Mouse (Mus musculus) liver, embryonic 16.5 days (tissue): ENCODE measurements around the gene Rtl10. TPM values are rescaled to one million over a fixed set of nuclear protein-coding genes. Genes with fewer than 3 reads are reported as not detected.

ENCODE experiments used
- polyA plus RNA-seq: library from polyadenylated mRNA; unstranded; fragments of >200 nt; fragmentation: Nextera tagmentation; extraction: Ambion mirVana; gene quantifications from 2 replicates; pipeline ENCODE4 v1.2.1, GENCODE M21; 2015

The Rtl10 gene
- polyA plus RNA-seq, 1 experiment from 2014 or later: 0.54 TPM

Other genes starting within 250 kb of the Rtl10 start
- not detected in 2 replicates for gene Gm49776, start 240.6 kb upstream of the Rtl10 start, polyA plus RNA-seq
- 10.5 and 11.3 TPM in 2 replicates for gene Dgcr8, start 209.7 kb upstream of the Rtl10 start, polyA plus RNA-seq
- 52.1 and 54.7 TPM in 2 replicates for gene Tango2, start 150.8 kb upstream of the Rtl10 start, polyA plus RNA-seq
- gene Arvcf, start 150.7 kb upstream of the Rtl10 start, polyA plus RNA-seq: 8.3 and 8.6 TPM in 2 replicates
- 98.3 and 106 TPM in 2 replicates for gene Txnrd2, start 72.5 kb upstream of the Rtl10 start, polyA plus RNA-seq
- 85.1 and 86.9 TPM in 2 replicates for gene Comt, start 72.0 kb upstream of the Rtl10 start, polyA plus RNA-seq
- gene Gnb1l, start 188 bp upstream of the Rtl10 start, polyA plus RNA-seq: 6.1 and 6.3 TPM in 2 replicates
- gene Tbx1, start 91.8 kb downstream of the Rtl10 start, polyA plus RNA-seq: 0.07 TPM in 1 of 2 replicates, not detected in the other
- gene Gp1bb, start 123.5 kb downstream of the Rtl10 start, polyA plus RNA-seq: 13.9 and 18.2 TPM in 2 replicates
- gene Gm49601, start 127.5 kb downstream of the Rtl10 start, polyA plus RNA-seq: 0.28 and 0.55 TPM in 2 replicates
- gene Sept5, start 131.1 kb downstream of the Rtl10 start, polyA plus RNA-seq: 3.0 and 4.2 TPM in 2 replicates